Mouse (Mus musculus) ES-Bruce4 (cell line): ENCODE measurements around the gene Wfdc15b.

Source experiments
- CTCF ChIP-seq: IDR thresholded peaks from one replicate; pipeline ENCODE4 v1.8.1; 2011; ENCODE audit warnings: low read depth, low read length
- EP300 ChIP-seq: IDR thresholded peaks from 2 replicates; pipeline ENCODE4 v1.6.1; 2011; ENCODE audit warnings: low read depth, low read length; ENCODE audit not compliant: insufficient read depth
- POLR2A ChIP-seq: IDR thresholded peaks from one replicate; pipeline ENCODE4 v1.8.1; 2011; ENCODE audit warnings: low read length; ENCODE audit not compliant: insufficient read depth

DNA sequence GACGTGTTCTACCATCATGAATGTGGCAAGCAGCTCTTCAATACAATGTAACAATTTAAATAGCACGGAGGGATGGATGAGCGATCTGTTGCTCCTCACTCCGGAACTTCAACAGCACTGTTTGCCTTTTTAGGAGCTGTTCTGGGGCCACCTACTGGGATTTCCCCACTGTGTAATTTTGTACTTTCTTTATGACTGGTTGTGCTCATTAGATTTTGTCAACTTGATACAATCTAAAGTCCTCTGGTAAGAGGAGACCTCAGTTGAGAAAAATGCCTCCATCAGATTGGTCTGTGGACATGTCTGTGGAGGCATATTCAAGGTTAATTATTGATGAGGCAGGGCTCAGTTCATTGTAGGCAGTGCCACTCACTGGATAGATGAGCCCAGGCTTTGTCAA lies 10.6 kb downstream of the Wfdc15b start:
- TF ChIP-seq CTCF (no peak), POLR2A (no peak), EP300 (no peak)
